Mouse (Mus musculus) macrophage (primary cell): ENCODE measurements around the gene AC134908.4. TPM values are rescaled to one million over a fixed set of nuclear protein-coding genes. Genes with fewer than 3 reads are reported as not detected.

Experiments
- H3K27ac ChIP-seq: fragments of 350-480 bp; formaldehyde crosslinking; 2 replicates; pipeline ENCODE4 v1.9.0; 2021
- H3K36me3 ChIP-seq: fragments of 350-480 bp; formaldehyde crosslinking; 2 replicates; pipeline ENCODE4 v1.9.0; 2021; ENCODE audit errors: inconsistent target
- H3K4me3 ChIP-seq: fragments of 350-480 bp; formaldehyde crosslinking; 2 replicates; pipeline ENCODE4 v1.9.0; 2021; ENCODE audit errors: inconsistent target
- H3K79me2 ChIP-seq: fragments of 350-480 bp; formaldehyde crosslinking; 2 replicates; pipeline ENCODE4 v1.9.0; 2021; ENCODE audit errors: inconsistent target
- WGBS: methylation state at CpG from one replicate; pipeline ENCODE4 v1.1.7; 2026; ENCODE audit warnings: inconsistent platforms; ENCODE audit not compliant: missing documents; 5-methylcytosine and 5-hydroxymethylcytosine counted together
- polyA plus RNA-seq: library from polyadenylated mRNA; stranded (reverse); fragments of 250-400 nt; gene quantifications from 3 replicates; pipeline ENCODE4 v1.2.4, GENCODE M21; 2018; ENCODE audit warnings: inconsistent platforms

Gene AC134908.4
- polyA plus RNA-seq, 1 experiment from 2014 or later = not detected

GRCm38 (mm10) chr17:25835301-25835700 is 39.8 kb upstream of the AC134908.4 start:
- Histone ChIP-seq H3K36me3 (peaks cover 32% of the 10 kb centered on the region), H3K4me3 (no peak overlapping the region)

DNA sequence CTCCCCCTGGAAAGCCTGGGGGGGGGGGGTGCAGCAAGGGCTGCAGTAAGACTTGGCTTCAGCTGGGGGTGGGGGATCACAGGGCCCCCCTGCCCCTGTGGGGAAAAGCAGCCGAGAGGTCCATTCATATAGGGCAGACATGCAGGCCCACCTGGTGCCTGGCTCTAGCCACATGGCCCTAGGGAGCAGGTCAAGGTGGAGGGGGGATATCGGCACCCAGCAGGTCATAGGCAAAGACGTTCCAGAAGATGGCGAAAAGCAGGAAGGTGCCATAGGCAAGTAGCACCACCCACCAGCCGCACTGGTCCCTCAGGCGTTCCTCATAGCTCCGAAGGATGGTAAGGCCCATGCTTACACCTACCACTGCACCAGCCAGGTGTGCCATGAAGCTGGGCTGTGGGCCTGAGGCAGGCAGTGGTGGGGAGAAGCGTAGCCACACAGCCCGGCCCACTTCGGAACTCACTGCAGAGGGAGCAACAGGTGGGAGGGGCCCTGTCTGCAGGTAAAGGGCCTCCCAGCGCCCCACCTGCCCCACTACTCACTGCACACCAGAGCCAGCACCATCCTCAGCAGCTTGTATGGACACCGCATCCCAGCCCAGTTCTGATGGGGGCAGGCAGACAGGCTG is 39.2 kb upstream of the AC134908.4 start:
- Histone ChIP-seq H3K36me3 (peaks cover 26% of the 10 kb centered on the region), H3K79me2 (peaks cover 57% of the 10 kb centered on the region), H3K27ac (peak overlapping the region; percentile 92; the same call in 1 of the 2 replicates), H3K4me3 (peak overlapping the region; percentile 67; the same call in 1 of the 2 replicates)
- WGBS = 94% methylated on average over 12 of the region's 12 CpGs

More at GRCm38 (mm10) chr17:25835301-25835700, 39.8 kb upstream of the AC134908.4 start:
- H3K27ac ChIP-seq = no peak overlapping the region
- H3K79me2 ChIP-seq = peaks cover 51% of the 10 kb centered on the region
- WGBS = 76% methylated on average over 2 of the region's 7 CpGs

GRCm38 (mm10) chr17:25833961-25834594 is 38.6 kb upstream of the AC134908.4 start:
- H3K36me3 ChIP-seq = peaks cover 20% of the 10 kb centered on the region; the same call in 1 of the 2 replicates
- H3K4me3 ChIP-seq = peak overlapping the region; percentile 67
- peak overlapping the region; percentile 92 for H3K27ac ChIP-seq
- 60% methylated on average over 6 of the region's 6 CpGs for WGBS
- peaks cover 63% of the 10 kb centered on the region for H3K79me2 ChIP-seq

DNA sequence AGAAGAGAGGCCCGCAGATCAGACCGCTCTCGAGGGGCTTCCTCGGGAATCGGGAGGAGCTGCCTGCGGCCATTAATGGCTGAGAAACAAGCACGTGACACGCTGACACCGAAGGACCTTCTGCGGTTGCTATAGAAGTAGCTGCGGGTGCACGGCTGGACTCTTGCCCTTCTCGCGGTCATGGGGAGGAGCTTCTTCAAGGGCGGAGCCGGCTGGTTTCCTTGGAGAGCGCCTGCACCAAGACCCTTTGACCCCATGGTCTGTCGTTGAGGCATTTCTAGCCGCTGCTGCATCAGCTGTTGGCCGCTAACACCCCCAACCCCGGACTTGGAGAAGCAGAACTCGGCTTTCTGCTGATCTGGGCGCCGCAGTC is 37.8 kb upstream of the AC134908.4 start, which contains the start of gene Stub1:
Gene Stub1 (minus strand): TSS at position 114 of the 373 bp plus-strand sequence.
- peaks cover 14% of the 10 kb centered on the region; the same call in 1 of the 2 replicates for H3K36me3 ChIP-seq
- peak within 1 kb of the TSS; percentile 77 for H3K4me3 ChIP-seq
- 2% methylated on average over 23 of the region's 24 CpGs for WGBS
- H3K79me2 ChIP-seq = peaks cover 65% of the 10 kb centered on the region
- peak within 1 kb of the TSS; percentile 92 for H3K27ac ChIP-seq

- H3K4me3 ChIP-seq = peak overlapping the region; percentile 77
- peaks cover 65% of the 10 kb centered on the region for H3K79me2 ChIP-seq
- H3K27ac ChIP-seq = peak overlapping the region; percentile 92
- peaks cover 8% of the 10 kb centered on the region; the same call in 1 of the 2 replicates for H3K36me3 ChIP-seq
- under 1% methylated on average over 68 of the region's 77 CpGs for WGBS
These were observed 37.2 kb upstream of the AC134908.4 start for GRCm38 (mm10) chr17:25832436-25833290.

DNA sequence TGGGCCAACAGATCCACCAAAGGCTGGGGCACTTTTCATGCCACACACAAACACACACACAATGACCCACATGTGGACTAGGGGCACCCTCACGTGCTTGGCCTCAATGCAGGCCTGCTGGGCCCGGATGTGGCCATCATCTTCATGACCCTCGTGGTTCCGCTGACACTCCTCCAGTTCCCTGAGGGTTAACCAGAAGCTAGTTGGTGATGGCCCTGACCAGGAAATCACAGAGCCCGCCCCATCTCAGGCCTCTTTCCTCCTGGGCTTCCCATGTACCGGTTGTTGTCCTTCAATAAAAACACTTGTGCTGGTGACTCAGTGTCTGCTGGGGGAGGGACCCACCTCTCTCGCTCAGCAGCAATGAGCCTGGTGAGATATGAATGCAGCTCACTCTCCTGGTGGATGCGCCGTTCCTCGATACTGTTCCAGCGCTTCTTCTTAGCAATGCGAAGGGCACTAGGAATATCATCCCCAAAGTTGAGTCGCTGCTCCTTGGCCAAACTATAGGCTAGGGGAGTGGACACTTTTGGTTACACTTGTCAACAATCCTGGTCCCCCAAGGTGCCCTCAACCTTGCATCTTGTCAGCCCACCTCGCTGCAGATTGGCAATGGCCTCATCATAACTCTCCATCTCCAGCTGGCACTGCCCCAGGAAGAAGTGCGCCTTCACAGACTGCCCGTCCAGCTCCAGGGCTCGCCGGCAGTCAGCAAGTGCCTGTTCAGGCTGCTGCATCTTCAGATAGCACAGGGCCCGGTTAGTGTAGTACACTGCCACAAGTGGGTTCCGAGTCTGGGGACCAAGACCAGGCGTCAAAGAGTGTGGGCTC is 36.2 kb upstream of the AC134908.4 start:
- 49% methylated on average over 21 of the region's 21 CpGs for WGBS
- peak overlapping the region; percentile 77 for H3K4me3 ChIP-seq
- H3K27ac ChIP-seq = peak overlapping the region; percentile 69
- peaks cover 15% of the 10 kb centered on the region; the same call in 1 of the 2 replicates for H3K36me3 ChIP-seq
- peaks cover 65% of the 10 kb centered on the region for H3K79me2 ChIP-seq

- 93% methylated on average over 14 of the region's 14 CpGs for WGBS
- Histone ChIP-seq H3K79me2 (peaks cover 59% of the 10 kb centered on the region), H3K4me3 (no peak overlapping the region; the same call in 1 of the 2 replicates), H3K36me3 (peaks cover 22% of the 10 kb centered on the region; the same call in 1 of the 2 replicates), H3K27ac (no peak overlapping the region)
These were observed 35.5 kb upstream of the AC134908.4 start for GRCm38 (mm10) chr17:25830806-25831431.

GRCm38 (mm10) chr17:25830200-25830753 is 34.8 kb upstream of the AC134908.4 start:
- Histone ChIP-seq H3K36me3 (peaks cover 26% of the 10 kb centered on the region; the same call in 1 of the 2 replicates), H3K27ac (no peak overlapping the region), H3K4me3 (no peak overlapping the region), H3K79me2 (peaks cover 59% of the 10 kb centered on the region)
- 94% methylated on average over 4 of the region's 4 CpGs for WGBS

DNA sequence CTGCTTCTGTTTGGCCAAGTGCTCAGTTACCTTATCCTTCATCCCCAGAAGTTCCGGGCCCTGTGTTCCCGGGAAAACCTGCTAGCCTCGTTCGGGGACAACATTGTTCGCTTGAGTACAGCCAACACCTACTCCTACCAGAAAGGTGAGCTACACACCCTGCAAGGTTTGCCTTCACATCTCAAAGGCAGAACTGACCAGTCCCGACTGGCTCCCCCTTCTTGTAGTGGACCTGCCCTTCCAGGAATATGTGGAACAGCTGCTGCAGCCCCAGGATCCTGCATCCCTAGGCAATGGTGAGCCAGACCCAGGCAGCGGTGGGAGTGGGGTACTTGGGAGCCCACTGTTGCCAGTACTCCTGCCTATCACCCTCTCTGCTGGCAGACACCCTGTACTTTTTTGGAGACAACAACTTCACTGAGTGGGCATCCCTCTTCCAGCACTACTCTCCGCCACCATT is 34.1 kb upstream of the AC134908.4 start:
- 52% methylated on average over 8 of the region's 8 CpGs for WGBS
- Histone ChIP-seq H3K4me3 (peak overlapping the region; percentile 64), H3K79me2 (peaks cover 59% of the 10 kb centered on the region), H3K36me3 (peaks cover 26% of the 10 kb centered on the region; the same call in 1 of the 2 replicates), H3K27ac (peak overlapping the region; percentile 62)

DNA sequence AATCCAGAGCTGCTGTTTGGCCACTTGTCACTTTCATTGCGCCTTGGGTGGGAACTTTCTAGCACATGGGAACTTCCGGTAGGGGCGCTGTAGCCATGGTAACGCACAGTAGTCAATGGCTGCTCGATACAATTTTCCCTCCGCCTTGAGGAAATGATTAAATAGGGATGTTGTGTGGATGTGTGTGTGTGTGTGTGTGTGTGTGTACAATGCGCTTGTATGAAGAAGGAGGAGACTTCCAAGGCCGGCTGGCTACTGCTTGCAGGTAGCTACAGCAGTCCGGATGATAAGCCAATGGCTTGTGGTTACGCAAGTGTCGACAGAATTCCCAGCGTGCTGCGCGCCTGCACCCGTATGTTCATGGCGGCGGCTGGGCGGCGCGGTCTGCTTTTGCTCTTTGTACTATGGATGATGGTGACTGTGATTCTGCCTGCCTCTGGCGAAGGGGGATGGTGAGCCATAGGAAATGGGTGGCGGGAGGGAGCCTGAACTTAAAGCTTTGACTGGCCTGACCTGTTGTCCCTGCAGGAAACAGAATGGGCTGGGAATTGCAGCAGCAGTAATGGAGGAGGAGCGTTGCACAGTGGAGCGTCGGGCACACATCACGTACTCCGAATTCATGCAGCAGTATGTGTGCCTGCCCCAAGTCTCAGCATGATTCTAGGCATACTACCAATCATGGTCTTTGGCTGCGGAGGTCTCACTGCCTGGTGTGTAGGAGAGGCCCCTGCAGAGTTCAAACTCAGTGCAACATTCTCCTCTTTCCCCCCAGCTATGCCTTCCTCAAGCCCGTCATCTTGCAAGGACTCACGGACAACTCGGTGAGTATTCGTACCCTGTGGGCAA is 33.5 kb upstream of the AC134908.4 start, which contains the start of gene Jmjd8:
Gene Jmjd8 (plus strand): TSS at position 156 of the 846 bp plus-strand sequence.
- H3K79me2 ChIP-seq = peaks cover 59% of the 10 kb centered on the region
- under 1% methylated on average over 32 of the region's 32 CpGs for WGBS
- H3K27ac ChIP-seq = peak within 1 kb of the TSS; percentile 62
- H3K4me3 ChIP-seq = peak within 1 kb of the TSS; percentile 64
- H3K36me3 ChIP-seq = peaks cover 26% of the 10 kb centered on the region; the same call in 1 of the 2 replicates

GRCm38 (mm10) chr17:25828223-25828594 is 32.8 kb upstream of the AC134908.4 start:
- H3K36me3 ChIP-seq = peaks cover 26% of the 10 kb centered on the region; the same call in 1 of the 2 replicates
- H3K27ac ChIP-seq = no peak overlapping the region
- peaks cover 59% of the 10 kb centered on the region for H3K79me2 ChIP-seq
- peak overlapping the region; percentile 64; the same call in 1 of the 2 replicates for H3K4me3 ChIP-seq
- WGBS = 92% methylated on average over 8 of the region's 8 CpGs

- H3K36me3 ChIP-seq = peaks cover 26% of the 10 kb centered on the region; the same call in 1 of the 2 replicates
- H3K79me2 ChIP-seq = peaks cover 59% of the 10 kb centered on the region
- whole genome bisulfite sequencing = 90% methylated on average over 19 of the region's 22 CpGs
- no peak overlapping the region for H3K27ac ChIP-seq
- no peak overlapping the region for H3K4me3 ChIP-seq
These were observed 32.2 kb upstream of the AC134908.4 start for GRCm38 (mm10) chr17:25827546-25828222.
